Mouse (Mus musculus): Measurements from ENCODE around the gene Rnpep. TPM values are rescaled to one million over a fixed set of nuclear protein-coding genes. Genes with fewer than 3 reads are reported as not detected.

Rnpep gene
- 46.0 TPM for polyA plus RNA-seq (2015; fragmentation: Illumina TruSeq; extraction: RNeasy Lipid Tissue Mini Kit (QIAGEN cat#74804); ENCODE audit: low read depth, low replicate concordance)

DNA sequence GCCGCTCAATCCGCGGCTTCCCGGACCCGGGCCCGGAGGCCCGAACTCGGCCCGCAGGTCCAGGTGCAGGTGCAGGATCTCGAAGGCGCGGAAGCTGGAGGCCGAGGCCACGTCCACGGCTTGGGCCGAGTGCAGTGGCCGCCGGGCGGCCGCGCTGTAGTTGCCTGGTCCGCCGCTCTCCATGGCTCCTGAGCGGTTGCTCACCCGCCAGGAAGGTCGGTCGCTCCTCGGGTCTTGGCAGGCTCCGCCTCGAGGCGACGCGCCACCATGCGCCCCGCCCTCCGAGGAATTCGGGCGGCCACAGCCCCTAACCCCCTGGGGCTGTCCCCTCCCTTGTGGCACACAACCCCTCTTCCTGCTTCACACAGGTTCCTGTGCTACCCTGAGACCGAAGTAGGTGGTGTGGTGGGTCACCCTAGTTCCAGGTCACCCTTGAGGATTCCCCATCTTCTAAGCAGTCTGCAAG lies at the start of gene Rnpep:
Rnpep (minus strand) TSS at position 259 of the 466 bp plus-strand sequence.

DNA sequence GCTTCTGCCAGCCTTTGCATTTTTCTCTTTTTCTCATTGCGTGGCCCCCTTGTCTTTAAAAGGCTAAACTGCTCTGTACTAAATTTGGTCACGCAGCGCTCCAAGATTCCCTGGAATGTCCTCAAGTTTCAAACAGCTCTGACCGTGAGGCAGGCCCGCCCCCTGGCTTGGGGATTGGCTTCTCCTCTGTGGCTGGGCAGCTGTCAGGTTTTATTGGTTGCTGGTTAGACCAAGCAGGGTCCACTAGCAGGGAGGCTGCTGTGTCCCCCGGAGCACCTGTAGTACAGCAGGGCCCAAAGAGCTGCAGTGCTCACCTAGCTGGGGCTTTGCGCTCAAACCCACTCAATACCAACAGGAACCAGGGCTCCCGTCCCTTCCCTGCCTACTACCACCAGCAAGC lies 40.7 kb upstream of the Rnpep start, which contains the start of gene Lmod1:
Lmod1 (plus strand) TSS at position 237 of the 400 bp plus-strand sequence.

DNA sequence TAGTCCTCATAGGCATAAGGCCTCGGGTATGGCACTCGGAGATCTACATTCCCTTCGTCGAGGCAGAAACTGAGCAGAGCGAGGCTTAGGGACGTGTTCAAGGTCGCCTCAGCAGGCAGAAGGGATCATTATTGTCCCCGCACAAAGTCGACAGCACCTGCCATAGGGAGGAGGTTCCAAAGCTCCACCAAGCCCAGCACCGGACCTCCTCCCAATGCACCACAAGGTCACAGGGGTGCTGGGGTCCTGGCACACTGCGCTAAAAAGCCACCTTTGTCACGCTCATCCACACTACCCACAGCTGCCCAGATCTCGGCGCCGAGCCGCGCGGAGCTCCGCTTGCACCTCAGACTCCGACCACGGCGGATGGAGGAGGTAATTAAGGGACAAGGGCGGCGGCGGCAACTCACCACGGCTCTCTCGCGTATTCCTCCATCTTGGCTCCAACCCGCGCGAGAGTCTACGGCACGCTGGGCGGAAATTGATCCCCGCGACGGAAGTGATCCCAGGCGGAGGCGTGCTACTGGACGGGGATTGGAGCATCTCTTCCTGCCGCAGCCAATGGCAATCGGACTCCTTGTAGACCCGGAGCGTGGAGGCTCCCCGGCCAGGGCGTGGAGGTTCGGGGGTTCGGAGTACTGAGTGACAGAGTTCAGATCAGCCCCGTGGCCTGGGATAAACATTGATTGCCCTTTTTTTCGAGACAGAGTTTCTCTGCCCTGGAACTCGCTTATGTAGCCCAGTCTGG lies 29.6 kb upstream of the Rnpep start, which contains the start of gene Timm17a:
Timm17a (minus strand) TSS at position 495 of the 748 bp plus-strand sequence.

DNA sequence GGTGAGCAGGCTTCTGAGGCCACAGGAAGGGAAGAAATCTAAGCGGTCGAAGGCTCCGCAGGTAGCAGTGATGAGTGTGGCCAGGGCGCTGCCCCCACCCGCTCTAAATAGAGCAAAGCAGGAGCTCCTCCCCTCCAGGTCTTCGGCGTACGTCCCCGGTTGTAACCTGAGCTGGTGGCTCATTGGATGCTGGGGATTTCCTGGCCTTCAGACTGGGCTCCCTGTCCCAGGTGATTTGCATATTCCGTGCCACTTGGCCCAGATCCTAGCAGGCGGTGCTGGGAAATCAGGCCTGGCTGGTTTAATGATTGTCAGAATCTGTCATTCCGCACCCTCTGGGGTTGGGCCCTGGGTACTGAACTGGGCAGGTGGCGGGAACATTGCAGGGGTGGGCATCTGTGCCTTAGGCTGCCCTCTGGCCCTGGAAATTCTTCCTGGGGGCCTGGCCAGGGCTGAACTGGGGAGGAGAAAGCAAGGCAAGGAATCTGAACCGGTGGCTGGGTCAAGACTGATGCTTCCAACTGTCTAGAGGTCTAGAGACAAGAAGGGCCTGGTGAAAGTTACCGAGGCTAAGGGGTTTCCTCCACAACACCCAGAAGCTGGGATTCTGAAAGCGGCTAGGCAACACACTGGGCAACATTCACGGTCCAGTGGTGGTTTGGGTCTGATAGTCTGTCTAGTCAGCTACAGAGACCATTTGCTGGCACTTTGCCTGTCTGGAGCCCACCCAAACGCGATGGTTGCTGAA lies 25.3 kb downstream of the Rnpep start, which contains the start of gene Elf3:
Elf3 (minus strand) TSS at position 189 of the 748 bp plus-strand sequence.

Other genes starting within 250 kb of the Rnpep start
- 2.0 TPM for gene Lgr6, start 178.8 kb downstream of the Rnpep start, polyA plus RNA-seq (2015; fragmentation: Illumina TruSeq; extraction: RNeasy Lipid Tissue Mini Kit (QIAGEN cat#74804); ENCODE audit: low read depth, low replicate concordance)
- gene Ptpn7, start 151.4 kb downstream of the Rnpep start, polyA plus RNA-seq (2015; fragmentation: Illumina TruSeq; extraction: RNeasy Lipid Tissue Mini Kit (QIAGEN cat#74804); ENCODE audit: low read depth, low replicate concordance), result 1.2 TPM
- gene Arl8a, start 137.3 kb downstream of the Rnpep start, polyA plus RNA-seq (2015; fragmentation: Illumina TruSeq; extraction: RNeasy Lipid Tissue Mini Kit (QIAGEN cat#74804); ENCODE audit: low read depth, low replicate concordance), result 205 TPM
- 220 TPM for gene Gpr37l1, start 116.4 kb downstream of the Rnpep start, polyA plus RNA-seq (2015; fragmentation: Illumina TruSeq; extraction: RNeasy Lipid Tissue Mini Kit (QIAGEN cat#74804); ENCODE audit: low read depth, low replicate concordance)
- gene Elf3, start 25.5 kb downstream of the Rnpep start, polyA plus RNA-seq (2015; fragmentation: Illumina TruSeq; extraction: RNeasy Lipid Tissue Mini Kit (QIAGEN cat#74804); ENCODE audit: low read depth, low replicate concordance), result not detected
- 167 TPM for gene Timm17a, start 29.7 kb upstream of the Rnpep start, polyA plus RNA-seq (2015; fragmentation: Illumina TruSeq; extraction: RNeasy Lipid Tissue Mini Kit (QIAGEN cat#74804); ENCODE audit: low read depth, low replicate concordance)
- gene Lmod1, start 40.7 kb upstream of the Rnpep start, polyA plus RNA-seq (2015; fragmentation: Illumina TruSeq; extraction: RNeasy Lipid Tissue Mini Kit (QIAGEN cat#74804); ENCODE audit: low read depth, low replicate concordance), result 1.1 TPM
- gene Shisa4, start 91.2 kb upstream of the Rnpep start, polyA plus RNA-seq (2015; fragmentation: Illumina TruSeq; extraction: RNeasy Lipid Tissue Mini Kit (QIAGEN cat#74804); ENCODE audit: low read depth, low replicate concordance), result 174 TPM
- 96.3 TPM for gene Ipo9, start 146.4 kb upstream of the Rnpep start, polyA plus RNA-seq (2015; fragmentation: Illumina TruSeq; extraction: RNeasy Lipid Tissue Mini Kit (QIAGEN cat#74804); ENCODE audit: low read depth, low replicate concordance)

Measured in brain, adult 10 weeks (tissue).